Mouse (Mus musculus) MEL (cell line): ENCODE results near the gene Adam19. TPM values are rescaled to one million over a fixed set of nuclear protein-coding genes. Genes with fewer than 3 reads are reported as not detected.

ENCODE experiments used
- DNase-seq: peaks from one replicate; pipeline ENCODE4 v3.0.0; 2011; ENCODE audit warnings: low read depth, low spot score
- H3K27ac ChIP-seq: 2 replicates; pipeline ENCODE4 v1.5.1; 2012; ENCODE audit warnings: low read depth, mild to moderate bottlenecking, control low read depth, low read length, moderate library complexity; ENCODE audit not compliant: control insufficient read depth
- H3K27me3 ChIP-seq, 2 experiments: fragments of 150-350 bp in 1 of 2; sonication (generic) in 1 of 2; 2 replicates each; pipeline ENCODE4 v1.6.1; 2012; ENCODE audit warnings: low read length in 2 of 2, mild to moderate bottlenecking in 2 of 2, improper control_type of control experiment in 1 of 2, moderate library complexity in 1 of 2; ENCODE audit not compliant: insufficient read depth in 2 of 2, control insufficient read depth in 1 of 2
- H3K36me3 ChIP-seq, 2 experiments: 2 replicates each; pipeline ENCODE4 v1.6.1; 2012 to 2014; ENCODE audit warnings: low read length in 2 of 2, improper control_type of control experiment in 1 of 2, inconsistent platforms in 1 of 2, mild to moderate bottlenecking in 1 of 2; ENCODE audit not compliant: insufficient read depth in 2 of 2, control insufficient read depth in 1 of 2
- H3K4me1 ChIP-seq, 2 experiments: fragments of 150-350 bp in 1 of 2; sonication (generic) in 1 of 2; 2 replicates each; pipeline ENCODE4 v1.6.1; 2012; ENCODE audit warnings: low read length in 2 of 2, improper control_type of control experiment in 1 of 2, mild to moderate bottlenecking in 1 of 2; ENCODE audit not compliant: insufficient read depth in 2 of 2, control insufficient read depth in 1 of 2
- H3K4me3 ChIP-seq, 2 experiments: fragments of 150-350 bp in 1 of 2; sonication (generic) in 1 of 2; 2 replicates each; pipeline ENCODE4 v1.5.1; 2012; ENCODE audit warnings: low read depth in 2 of 2, low read length in 2 of 2, mild to moderate bottlenecking in 2 of 2, moderate library complexity in 2 of 2, control low read depth in 1 of 2, improper control_type of control experiment in 1 of 2; ENCODE audit not compliant: control insufficient read depth in 1 of 2, insufficient read depth in 1 of 2
- H3K79me2 ChIP-seq: 2 replicates; pipeline ENCODE4 v1.6.1; 2012; ENCODE audit warnings: mild to moderate bottlenecking, low read length, moderate library complexity; ENCODE audit not compliant: control insufficient read depth, poor library complexity, insufficient read depth
- H3K9ac ChIP-seq: 2 replicates; pipeline ENCODE4 v1.6.1; 2012; ENCODE audit warnings: low read depth, mild to moderate bottlenecking, control low read depth, low read length, moderate library complexity; ENCODE audit not compliant: control insufficient read depth, poor library complexity, severe bottlenecking
- H3K9me3 ChIP-seq: fragments of 150-350 bp; sonication (generic); replicated peaks from 2 replicates; pipeline ENCODE4 v1.6.1; 2012; ENCODE audit warnings: mild to moderate bottlenecking, low read length, improper control_type of control experiment, moderate library complexity; ENCODE audit not compliant: insufficient read depth
- CHD1 ChIP-seq: IDR thresholded peaks from 2 replicates; pipeline ENCODE4 v1.6.1; 2012; ENCODE audit warnings: low read depth, mild to moderate bottlenecking, inconsistent platforms, low read length, improper control_type of control experiment
- CHD2 ChIP-seq: IDR thresholded peaks from 2 replicates; pipeline ENCODE4 v1.6.1; 2011; ENCODE audit warnings: low read length, improper control_type of control experiment
- ELF1 ChIP-seq: IDR thresholded peaks from 2 replicates; pipeline ENCODE4 v1.6.1; 2014; ENCODE audit warnings: low read depth, mild to moderate bottlenecking, inconsistent platforms, low read length, improper control_type of control experiment, moderate library complexity
- EP300 ChIP-seq, 2 experiments: IDR thresholded peaks; 2 replicates each; pipeline ENCODE4 v1.6.1; 2011; ENCODE audit warnings: improper control_type of control experiment in 2 of 2, low read length in 2 of 2, low read depth in 1 of 2, mild to moderate bottlenecking in 1 of 2
- JUND ChIP-seq: IDR thresholded peaks from 2 replicates; pipeline ENCODE4 v1.6.1; 2011; ENCODE audit warnings: low read depth, mild to moderate bottlenecking, improper control_type of control experiment, low read length
- MAFK ChIP-seq: IDR thresholded peaks from 2 replicates; pipeline ENCODE4 v1.6.1; 2011; ENCODE audit warnings: low read depth, mild to moderate bottlenecking, low read length, improper control_type of control experiment, borderline replicate concordance
- MAX ChIP-seq: IDR thresholded peaks from 2 replicates; pipeline ENCODE4 v1.6.1; 2011; ENCODE audit warnings: low read length, improper control_type of control experiment
- MAZ ChIP-seq: IDR thresholded peaks from 2 replicates; pipeline ENCODE4 v1.6.1; 2012; ENCODE audit warnings: low read depth, mild to moderate bottlenecking, inconsistent platforms, low read length, improper control_type of control experiment
- MEF2A ChIP-seq: IDR thresholded peaks from 2 replicates; pipeline ENCODE4 v1.6.1; 2014; ENCODE audit warnings: low read depth, mild to moderate bottlenecking, inconsistent platforms, low read length, improper control_type of control experiment; ENCODE audit not compliant: poor library complexity, insufficient replicate concordance, severe bottlenecking; ENCODE audit errors: extremely low read depth
- MYC ChIP-seq: IDR thresholded peaks from 2 replicates; pipeline ENCODE4 v1.6.1; 2011; ENCODE audit warnings: low read depth, mild to moderate bottlenecking, low read length, improper control_type of control experiment, moderate library complexity
- POLR2A ChIP-seq, 2 experiments: IDR thresholded peaks; 2 replicates each; pipeline ENCODE4 v1.6.1; 2011 to 2012; ENCODE audit warnings: low read length in 2 of 2, mild to moderate bottlenecking in 2 of 2, control low read depth in 1 of 2, improper control_type of control experiment in 1 of 2, low read depth in 1 of 2, moderate library complexity in 1 of 2; ENCODE audit not compliant: control insufficient read depth in 1 of 2, insufficient read depth in 1 of 2, poor library complexity in 1 of 2
- POLR2AphosphoS5 ChIP-seq: IDR thresholded peaks from 2 replicates; pipeline ENCODE4 v1.6.1; 2012; ENCODE audit warnings: low read depth, borderline replicate concordance, mild to moderate bottlenecking, inconsistent platforms, low read length, moderate library complexity, mixed read lengths
- RCOR1 ChIP-seq: IDR thresholded peaks from 2 replicates; pipeline ENCODE4 v1.6.1; 2012; ENCODE audit warnings: low read depth, mild to moderate bottlenecking, inconsistent platforms, low read length, improper control_type of control experiment
- SIN3A ChIP-seq: IDR thresholded peaks from 2 replicates; pipeline ENCODE4 v1.6.1; 2012; ENCODE audit warnings: low read length, improper control_type of control experiment, inconsistent platforms
- SMC3 ChIP-seq: IDR thresholded peaks from 2 replicates; pipeline ENCODE4 v1.6.1; 2011; ENCODE audit warnings: low read depth, low read length, improper control_type of control experiment
- TAL1 ChIP-seq: IDR thresholded peaks from 2 replicates; pipeline ENCODE4 v1.6.1; 2012; ENCODE audit warnings: mild to moderate bottlenecking, inconsistent platforms, low read length, moderate library complexity, mixed read lengths
- TCF12 ChIP-seq: IDR thresholded peaks from 2 replicates; pipeline ENCODE4 v1.6.1; 2014; ENCODE audit warnings: low read depth, mild to moderate bottlenecking, inconsistent platforms, low read length, improper control_type of control experiment, moderate library complexity
- ZC3H11A ChIP-seq: IDR thresholded peaks from 2 replicates; pipeline ENCODE4 v1.6.1; 2012; ENCODE audit warnings: low read depth, mild to moderate bottlenecking, inconsistent platforms, low read length, improper control_type of control experiment
- ZNF384 ChIP-seq: IDR thresholded peaks from 2 replicates; pipeline ENCODE4 v1.6.1; 2012; ENCODE audit warnings: low read depth, mild to moderate bottlenecking, inconsistent platforms, low read length, improper control_type of control experiment
- polyA plus RNA-seq, 2 experiments: library from polyadenylated mRNA; stranded (reverse) in 1 of 2; unstranded in 1 of 2; fragments of >175 nt in 1 of 2; fragments of >200 nt in 1 of 2; gene quantifications; 2 replicates each; pipeline versions ENCODE4 v1.2.1 to v1.2.4; 2012; ENCODE audit warnings: low replicate concordance in 2 of 2, low read depth in 1 of 2; ENCODE audit not compliant: insufficient read length in 2 of 2, insufficient read depth in 1 of 2, missing spikeins in 1 of 2
- total RNA-seq: library from RNA; depleted of rRNA; stranded (reverse); fragments of 300-350 nt; gene quantifications from 2 replicates; pipeline ENCODE4 v1.2.3, GENCODE M21; 2012

Gene Adam19
- total and polyA plus RNA-seq, 3 experiments = 0.12 to 0.19 TPM; not detected in 1

DNA sequence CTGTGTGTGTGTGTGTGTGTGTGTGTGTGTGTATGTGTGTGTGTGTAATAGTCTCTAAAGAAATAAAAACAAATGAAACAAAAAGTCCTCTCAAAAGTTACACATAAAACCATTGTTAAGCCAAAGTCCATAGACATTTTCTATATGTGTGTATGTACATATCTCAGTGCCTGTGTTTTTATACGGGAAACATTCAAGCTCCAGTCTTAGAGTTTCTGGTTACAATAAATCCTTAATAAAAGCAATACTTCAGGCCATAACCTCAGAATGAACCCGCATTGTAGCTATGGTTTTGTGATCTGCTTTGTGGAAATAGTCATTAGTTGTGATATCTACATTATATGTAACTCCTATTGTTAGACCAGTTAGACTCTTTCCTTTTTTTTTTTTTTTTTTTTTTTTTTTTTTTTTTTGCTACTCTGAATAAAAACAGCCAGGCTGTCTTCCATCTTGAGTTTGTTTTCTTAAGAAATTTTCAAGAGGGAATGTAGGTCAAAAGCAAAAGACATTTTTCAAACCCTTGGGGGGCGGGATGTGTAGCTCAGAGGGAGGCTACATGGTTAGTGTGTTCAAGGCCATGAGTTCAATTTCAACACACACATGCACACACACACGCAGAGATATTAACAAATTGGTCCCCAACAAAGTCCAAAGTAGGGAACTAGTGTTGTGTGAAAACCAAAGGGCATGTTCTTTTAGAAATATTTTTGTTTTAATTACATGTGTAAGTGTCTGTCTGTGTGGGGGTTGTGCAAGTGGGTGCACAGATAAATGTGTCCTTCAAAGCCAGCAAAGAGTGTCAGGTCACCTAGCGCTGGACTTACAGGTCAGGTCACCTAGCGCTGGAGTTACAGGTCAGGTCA is 27.6 kb upstream of the Adam19 start:
- no peak overlapping the region for H3K9ac ChIP-seq
- H3K4me3 ChIP-seq = no peak overlapping the region
- peaks cover 3 to 7% of the 10 kb centered on the region in 2 experiments; a peak in 3 of 4 replicates for H3K27me3 ChIP-seq
- no peak overlapping the region for H3K27ac ChIP-seq
- no peaks in the 10 kb centered on the region for H3K36me3 ChIP-seq
- DNase-seq = no peak
- no peaks in the 10 kb centered on the region for H3K79me2 ChIP-seq
- no peaks in the 10 kb centered on the region for H3K9me3 ChIP-seq
- TF ChIP-seq MAX (no peak), ZNF384 (0 out of 2 replicates have a peak, but pooled peaks have one; percentile 15)
- TF ChIP-seq, all 39 proteins: peak for 1
- H3K4me1 ChIP-seq = no peaks in the 10 kb centered on the region

DNA sequence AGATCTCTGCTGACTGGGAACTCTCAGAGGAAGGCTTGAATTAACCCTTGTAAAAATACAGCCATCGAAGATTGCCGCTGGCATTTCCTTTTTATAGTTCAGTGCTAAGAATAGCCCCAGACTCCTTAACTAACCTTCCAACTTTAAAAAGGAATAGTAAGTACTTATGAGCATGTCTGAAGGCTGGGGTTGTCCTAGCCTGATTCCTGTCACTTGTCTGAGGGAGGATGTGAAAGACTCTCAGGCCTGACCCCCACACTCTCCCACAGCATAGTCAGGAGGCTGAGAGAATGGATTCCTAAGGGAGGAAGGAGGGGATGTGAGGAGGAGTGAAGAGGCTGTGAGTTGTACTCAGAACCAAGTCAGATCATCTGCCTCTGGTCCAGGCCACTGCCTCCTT is 26.3 kb upstream of the Adam19 start:
- H3K36me3 ChIP-seq = no peaks in the 10 kb centered on the region
- no peak for DNase-seq
- TF ChIP-seq ELF1 (no peak), MAFK (no peak), RCOR1 (no peak), SIN3A (no peak), MYC (no peak), JUND (no peak), MAZ (no peak), POLR2A (IDR thresholded peaks at IDR 0.05; ENCODE audit: control insufficient read depth in 1 of 2, insufficient read depth in 1 of 2, low read depth in 1 of 2, low read length in 2 of 2, poor library complexity in 1 of 2) (no peak), TCF12 (no peak), TAL1 (no peak), ZC3H11A (no peak), MAX (no peak), EP300 (IDR thresholded peaks at IDR 0.05; ENCODE audit: low read depth in 1 of 2, low read length in 2 of 2) (no peak), SMC3 (no peak), MEF2A (no peak), CHD1 (no peak), POLR2AphosphoS5 (no peak), CHD2 (no peak)
- H3K4me1 ChIP-seq = no peaks in the 10 kb centered on the region
- H3K27me3 ChIP-seq = peaks cover 3 to 9% of the 10 kb centered on the region in 2 experiments; a peak in 3 of 4 replicates
- H3K79me2 ChIP-seq = no peaks in the 10 kb centered on the region
- H3K4me3 ChIP-seq = no peak overlapping the region
- no peak overlapping the region for H3K9ac ChIP-seq
- no peaks in the 10 kb centered on the region for H3K9me3 ChIP-seq
- no peak overlapping the region for H3K27ac ChIP-seq
